Mouse (Mus musculus): Measurements from ENCODE around the gene Ppp1r8. TPM values are rescaled to one million over a fixed set of nuclear protein-coding genes. Genes with fewer than 3 reads are reported as not detected.
"Not testable (repeated sequence)": the region's sequence is repeated elsewhere in the genome, so short reads cannot be mapped to it uniquely, and the experiment has no call there.

Gene Ppp1r8
- total RNA-seq, 2 experiments from 2014 or later, result 41.8 to 43.1 TPM

GRCm38 (mm10) chr4:132816404-132816803 is 26.6 kb downstream of the Ppp1r8 start:
- intact Hi-C loops (cut with DNase I), result no loop called here
- no peak for DNase-seq (ENCODE audit: low spot score in 2 of 2)

GRCm38 (mm10) chr4:132809621-132810020 is 33.3 kb downstream of the Ppp1r8 start:
- intact Hi-C loops (cut with DNase I), result no loop called here
- DNase-seq (ENCODE audit: low spot score in 2 of 2), result peak; percentile 57 to 65

DNA sequence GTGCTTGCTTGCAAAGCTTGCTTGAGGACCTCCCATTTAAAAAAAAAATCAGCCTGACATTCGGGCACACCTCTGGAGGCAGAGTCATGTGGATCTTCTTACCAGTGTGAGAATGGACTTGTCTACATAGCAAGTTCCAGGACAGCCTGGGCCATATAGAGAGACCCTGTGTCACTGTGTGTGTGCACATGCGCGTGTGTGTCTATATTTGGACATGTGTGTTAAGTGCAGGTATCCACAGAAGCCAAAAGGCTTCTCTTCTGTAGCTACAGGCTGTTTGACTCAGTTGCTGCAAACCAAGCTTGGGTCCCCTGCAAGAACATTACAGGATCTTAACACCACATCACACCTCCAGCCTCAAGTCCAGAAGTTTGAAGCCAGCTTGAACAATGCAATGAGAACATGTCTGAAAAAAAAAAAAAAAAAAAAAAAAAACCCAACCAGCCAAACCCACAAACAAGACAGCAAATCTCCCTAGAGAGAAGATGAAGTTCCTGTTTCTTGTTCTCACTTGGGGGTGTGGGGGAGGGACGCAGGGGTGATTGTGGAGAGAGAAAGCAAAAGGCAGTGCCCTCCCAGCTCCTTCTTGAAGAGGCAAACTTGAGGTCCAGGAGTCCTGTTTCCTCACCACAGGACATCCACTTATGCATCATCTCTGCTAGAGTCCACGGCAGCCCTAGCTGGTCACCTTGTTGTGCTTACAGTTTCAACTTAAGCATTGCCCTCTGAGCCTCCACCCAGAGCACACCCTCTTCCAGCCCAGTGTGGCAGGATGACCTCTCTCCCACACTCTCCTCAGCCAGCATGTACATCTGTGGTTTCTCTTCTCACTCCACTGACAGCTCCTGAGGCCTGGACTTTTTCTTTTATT is 35.0 kb downstream of the Ppp1r8 start:
- DNase-seq (ENCODE audit: low spot score in 2 of 2), result no peak
- intact Hi-C loops (cut with DNase I), result no loop called here

GRCm38 (mm10) chr4:132806620-132807191 is 36.3 kb downstream of the Ppp1r8 start:
- intact Hi-C loops (cut with DNase I), result no loop called here
- no peak for DNase-seq (ENCODE audit: low spot score in 2 of 2)

- DNase-seq (ENCODE audit: low spot score in 2 of 2), result no peak
- intact Hi-C loops (cut with DNase I), result no loop called here
Observed at GRCm38 (mm10) chr4:132805599-132806197, 37.3 kb downstream of the Ppp1r8 start.

- intact Hi-C loops (cut with DNase I), result no loop called here
- no peak for DNase-seq (ENCODE audit: low spot score in 2 of 2)
Observed at GRCm38 (mm10) chr4:132805146-132805545, 37.8 kb downstream of the Ppp1r8 start.

DNA sequence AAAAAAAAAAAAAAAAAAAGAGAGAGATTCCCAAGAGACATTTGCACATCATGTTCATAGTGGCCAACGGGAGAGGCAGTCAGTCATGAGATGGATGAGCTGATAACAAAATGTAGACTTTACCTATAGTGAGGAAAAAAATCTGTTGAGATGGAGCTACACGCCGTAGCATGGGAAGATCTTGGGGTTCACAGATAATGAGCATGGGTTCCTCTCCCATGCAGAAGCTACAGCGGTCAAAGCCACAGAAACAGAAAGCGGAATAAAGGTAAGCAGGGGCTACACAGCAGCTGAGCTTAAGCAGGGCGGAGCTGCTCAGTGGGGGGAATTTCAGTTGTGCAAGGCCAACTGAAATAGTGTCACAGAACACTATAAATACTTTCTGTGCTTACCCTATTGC is 38.6 kb downstream of the Ppp1r8 start:
- intact Hi-C loops (cut with DNase I), result no loop called here

DNA sequence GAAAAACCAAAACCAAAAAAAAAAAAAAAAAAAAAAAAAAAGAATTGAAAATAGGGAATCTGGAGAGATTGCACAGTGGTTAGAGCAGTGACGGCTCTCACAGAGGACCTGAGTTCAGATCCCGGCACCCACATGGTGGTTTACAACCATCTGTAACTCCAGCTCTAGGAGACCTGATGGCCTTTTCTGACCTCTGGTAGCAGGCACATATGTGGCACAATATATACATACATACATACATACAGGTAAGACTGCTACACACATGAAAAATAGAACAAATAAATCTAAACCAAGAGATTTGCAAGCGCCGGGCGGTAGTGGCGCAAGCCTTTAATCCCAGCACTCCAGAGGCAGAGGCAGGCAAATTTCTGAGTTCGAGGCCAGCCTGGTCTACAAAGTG is 39.1 kb downstream of the Ppp1r8 start:
- intact Hi-C loops (cut with DNase I), result no loop called here
- no peak for DNase-seq (ENCODE audit: low spot score in 2 of 2)

More for the DNA sequence above, 38.6 kb downstream of the Ppp1r8 start:
- no peak for DNase-seq (ENCODE audit: low spot score in 2 of 2)

GRCm38 (mm10) chr4:132803212-132803611 is 39.8 kb downstream of the Ppp1r8 start:
- DNase-seq (ENCODE audit: low spot score in 2 of 2), result no peak
- intact Hi-C loops (cut with DNase I), result no loop called here

GRCm38 (mm10) chr4:132802171-132802637 is 40.8 kb downstream of the Ppp1r8 start:
- no peak for DNase-seq (ENCODE audit: low spot score in 2 of 2)
- intact Hi-C loops (cut with DNase I), result no loop called here

- intact Hi-C loops (cut with DNase I), result no loop called here
- no peak for DNase-seq (ENCODE audit: low spot score in 2 of 2)
Observed at GRCm38 (mm10) chr4:132801176-132802077, 41.5 kb downstream of the Ppp1r8 start.

DNA sequence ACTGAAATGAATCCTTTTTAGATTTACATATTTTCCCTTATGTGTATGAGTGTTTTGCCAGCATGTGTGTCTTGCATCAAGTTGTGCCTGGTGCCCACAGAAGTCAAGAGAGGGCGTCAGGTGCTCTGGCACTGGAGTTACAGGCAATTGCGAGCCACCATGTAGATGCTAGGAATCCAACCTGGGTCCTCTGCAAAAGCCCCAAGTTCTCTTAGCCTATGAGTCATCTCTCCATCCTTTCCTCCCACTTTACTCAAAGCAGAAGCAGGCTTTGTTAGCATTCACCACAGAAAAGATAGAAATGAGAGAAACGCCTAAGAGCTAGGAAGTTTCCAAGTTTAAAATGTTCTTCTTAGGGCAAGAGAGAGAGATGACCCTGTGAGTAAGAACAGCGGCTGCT is 43.1 kb downstream of the Ppp1r8 start:
- intact Hi-C loops (cut with DNase I), result no loop called here
- no peak for DNase-seq (ENCODE audit: low spot score in 2 of 2)

GRCm38 (mm10) chr4:132798666-132799065 is 44.3 kb downstream of the Ppp1r8 start:
- DNase-seq (ENCODE audit: low spot score in 2 of 2); intact Hi-C loops (cut with DNase I): not testable (repeated sequence)

GRCm38 (mm10) chr4:132798028-132798427 is 44.9 kb downstream of the Ppp1r8 start:
- intact Hi-C loops (cut with DNase I), result no loop called here
- no peak for DNase-seq (ENCODE audit: low spot score in 2 of 2)

GRCm38 (mm10) chr4:132797461-132797860 is 45.5 kb downstream of the Ppp1r8 start:
- no peak for DNase-seq (ENCODE audit: low spot score in 2 of 2)
- intact Hi-C loops (cut with DNase I), result no loop called here

- intact Hi-C loops (cut with DNase I), result no loop called here
- peak in 1 of 2 experiments; percentile 49 for DNase-seq (ENCODE audit: low spot score in 2 of 2)
Observed at GRCm38 (mm10) chr4:132796196-132796886, 46.6 kb downstream of the Ppp1r8 start, which contains the start of gene Themis2. Gene Themis2 (minus strand): TSS chr4:132796387.

GRCm38 (mm10) chr4:132795171-132795570 is 47.8 kb downstream of the Ppp1r8 start:
- intact Hi-C loops (cut with DNase I), result no loop called here
- no peak for DNase-seq (ENCODE audit: low spot score in 2 of 2)

- no peak for DNase-seq (ENCODE audit: low spot score in 2 of 2)
- intact Hi-C loops (cut with DNase I), result no loop called here
Observed at GRCm38 (mm10) chr4:132794760-132795159, 48.2 kb downstream of the Ppp1r8 start.

- DNase-seq (ENCODE audit: low spot score in 2 of 2), result no peak
- intact Hi-C loops (cut with DNase I), result no loop called here
Observed at GRCm38 (mm10) chr4:132794028-132794427, 48.9 kb downstream of the Ppp1r8 start.
